Mouse (Mus musculus): ENCODE measurements around the gene Kmt2e.

DNA sequence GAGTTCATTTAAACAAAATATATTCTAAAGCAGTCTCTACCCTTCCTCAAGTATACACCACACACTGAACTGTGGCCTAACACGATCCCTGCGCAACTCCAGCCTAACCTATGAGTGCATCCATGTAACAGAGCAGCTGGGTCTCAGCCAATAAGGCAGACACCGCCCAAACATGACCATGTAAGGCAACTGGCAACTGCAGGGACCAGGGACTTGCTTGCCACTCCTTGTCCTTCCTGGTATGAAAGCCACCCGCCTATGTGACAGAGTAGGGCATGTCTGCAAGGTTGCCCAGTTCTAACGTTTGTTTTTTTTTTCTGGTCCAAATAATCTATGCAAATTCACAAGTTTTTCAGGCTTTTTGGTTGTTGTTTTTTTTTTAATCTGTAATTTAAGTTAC, 117.4 kb downstream of the Kmt2e start:
- TF ChIP-seq ELF1 (IDR thresholded peaks at IDR 0.05; ENCODE audit: low read depth, low read length) (no peak), RAD21 (IDR thresholded peaks at IDR 0.05; ENCODE audit: low read depth, low read length) (no peak), RCOR1 (IDR thresholded peaks at IDR 0.05; ENCODE audit: low read depth, low read length) (no peak), UBTF (IDR thresholded peaks at IDR 0.05; ENCODE audit: borderline replicate concordance, insufficient read depth, low read depth, low read length) (no peak)
